Mouse (Mus musculus) adrenal gland, postnatal 4 days (tissue): ENCODE data around the gene Dscaml1. TPM values are rescaled to one million over a fixed set of nuclear protein-coding genes. Genes with fewer than 3 reads are reported as not detected.
"Not testable (repeated sequence)": the region's sequence is repeated elsewhere in the genome, so short reads cannot be mapped to it uniquely, and the experiment has no call there.

Experiments
- DNase-seq, 2 experiments: peaks; one replicate each; pipeline ENCODE4 v3.0.0; 2021 to 2022; ENCODE audit warnings: low spot score in 2 of 2, mixed read lengths in 2 of 2
- total RNA-seq, 2 experiments: library from RNA; stranded (reverse); gene quantifications; 2 replicates each; pipeline ENCODE4 v1.2.3; 2021

Dscaml1 gene
- total RNA-seq, 2 experiments from 2014 or later, result 2.3 to 2.5 TPM

DNA sequence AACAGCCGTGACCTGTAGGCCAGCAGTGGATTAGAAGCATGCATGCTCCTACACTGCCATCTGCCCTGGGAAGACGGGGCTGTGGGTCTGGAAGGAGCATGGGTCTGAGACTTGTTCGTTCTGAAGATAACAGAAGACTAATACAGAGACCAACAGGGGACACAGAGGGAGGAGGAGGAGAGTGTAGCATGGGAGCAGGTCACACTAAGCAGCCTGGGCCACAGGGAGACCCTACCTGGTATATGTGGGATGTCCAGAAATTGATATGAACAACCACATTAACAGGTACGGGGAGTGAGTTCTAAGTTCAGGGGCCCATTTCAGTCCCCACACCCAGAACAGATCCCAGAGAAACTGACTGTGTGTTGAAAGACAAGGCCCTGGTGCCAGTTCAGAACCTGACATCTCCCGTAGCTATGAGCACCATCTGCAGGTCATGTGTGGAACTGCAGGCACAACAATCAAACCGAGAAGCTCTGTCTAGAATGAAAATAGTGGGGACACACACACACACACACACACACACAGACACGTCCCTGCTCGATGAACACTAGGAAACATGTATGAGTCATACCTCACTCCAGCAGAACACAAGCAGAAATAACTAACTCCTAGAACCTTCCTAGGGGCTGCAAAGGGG lies 328.1 kb downstream of the Dscaml1 start:
- peak in 1 of 2 experiments; percentile 22 for DNase-seq

DNA sequence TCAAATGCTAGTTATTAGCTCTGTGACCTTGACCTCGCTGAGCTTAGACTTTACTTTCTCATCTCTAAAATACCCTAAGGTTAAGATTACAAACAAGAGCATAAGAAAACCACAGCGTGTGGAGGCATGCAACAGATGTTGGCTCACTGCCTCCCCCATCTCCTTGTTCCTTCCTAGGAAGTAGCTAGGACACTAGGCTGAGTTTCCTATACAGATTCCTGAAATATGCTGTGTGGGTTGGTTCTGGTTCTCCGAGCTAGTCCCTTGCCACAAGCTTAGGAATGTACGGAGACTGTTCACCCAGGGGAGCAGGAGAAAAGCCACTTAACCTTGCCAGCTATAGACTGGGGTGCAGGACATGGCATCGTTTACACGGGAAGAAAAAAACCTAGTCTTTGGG lies 339.8 kb downstream of the Dscaml1 start:
- DNase-seq, result no peak

DNA sequence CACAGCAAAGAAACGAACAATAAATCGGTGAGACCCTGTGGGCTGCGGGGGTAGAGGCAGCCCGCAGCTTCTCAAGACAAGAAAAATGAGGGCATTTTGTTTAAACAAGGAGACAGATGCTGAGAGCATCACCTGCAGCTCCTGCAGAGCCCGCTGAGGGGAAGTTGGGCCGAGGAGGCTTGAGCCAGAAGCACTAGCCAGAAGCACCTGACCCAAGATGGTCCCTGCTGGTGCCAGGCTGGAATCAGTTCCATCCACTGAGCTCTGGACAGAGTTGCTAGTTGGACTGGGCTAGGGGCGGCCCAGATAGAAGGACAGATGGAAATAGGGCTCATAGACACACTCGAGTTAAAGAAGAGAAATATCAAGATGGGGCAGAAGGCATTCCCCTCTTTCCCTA lies 340.7 kb downstream of the Dscaml1 start:
- DNase-seq, result no peak

DNA sequence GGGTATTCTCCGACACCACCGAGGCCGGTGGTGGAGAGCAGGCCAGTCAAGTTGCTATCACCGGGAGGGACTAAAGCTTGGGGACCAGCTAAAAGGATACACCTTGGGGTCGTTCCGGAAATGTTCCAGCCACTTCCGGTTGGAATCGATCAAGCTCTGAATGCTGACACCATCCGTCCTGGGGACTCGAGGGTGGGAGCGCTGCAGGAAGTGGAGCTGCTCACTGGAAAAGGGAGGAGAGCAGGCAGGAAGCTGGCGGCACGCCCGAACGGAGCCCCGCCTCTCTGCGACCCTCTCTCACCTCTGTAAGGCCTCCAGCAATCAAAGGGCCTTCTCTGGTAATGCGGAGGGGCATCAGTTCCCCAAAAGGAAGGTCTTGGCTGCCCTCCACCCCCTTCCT lies 342.0 kb downstream of the Dscaml1 start:
- DNase-seq, result no peak

DNA sequence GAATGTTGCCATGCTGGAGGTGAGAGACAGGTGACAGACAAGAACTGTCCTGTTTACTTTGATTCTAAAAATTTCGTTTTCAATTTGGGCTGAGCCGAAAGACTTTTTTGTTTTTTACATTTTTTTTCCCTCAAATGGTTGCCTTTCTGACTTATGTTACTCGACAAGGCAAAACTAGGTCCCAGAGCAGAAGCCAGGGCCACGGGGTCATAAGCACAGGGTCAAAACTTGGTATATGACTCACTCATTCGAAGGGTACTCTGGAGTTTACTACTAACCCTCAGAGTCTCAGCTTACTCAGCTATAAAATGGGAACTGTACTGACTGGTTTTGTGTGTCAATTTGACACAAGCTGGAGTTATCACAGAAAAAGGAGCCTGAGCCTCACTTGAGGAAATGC lies 343.2 kb downstream of the Dscaml1 start:
- no peak for DNase-seq

DNA sequence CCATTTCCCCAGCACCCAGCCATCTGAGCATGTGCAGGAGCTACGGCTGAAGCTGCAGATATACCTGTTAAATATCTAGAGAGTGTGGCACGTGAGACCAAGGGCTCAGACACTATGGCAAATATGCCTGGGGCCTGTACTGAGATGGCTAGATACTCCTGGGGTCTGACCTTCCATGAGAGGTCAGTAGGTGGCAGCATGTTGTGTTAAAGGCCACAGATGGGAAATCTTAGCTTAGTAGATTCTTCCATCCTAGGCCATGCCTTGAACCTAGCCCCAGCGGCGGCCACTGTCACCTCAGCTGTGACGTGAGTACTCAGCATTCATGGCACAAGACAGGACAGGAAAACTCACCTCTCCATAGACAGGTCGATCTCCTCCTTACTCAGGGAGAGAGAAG lies 347.7 kb downstream of the Dscaml1 start:
- DNase-seq, result no peak

- not testable (repeated sequence) for DNase-seq
These were observed 349.7 kb downstream of the Dscaml1 start for GRCm38 (mm10) chr9:45776176-45776575.

DNA sequence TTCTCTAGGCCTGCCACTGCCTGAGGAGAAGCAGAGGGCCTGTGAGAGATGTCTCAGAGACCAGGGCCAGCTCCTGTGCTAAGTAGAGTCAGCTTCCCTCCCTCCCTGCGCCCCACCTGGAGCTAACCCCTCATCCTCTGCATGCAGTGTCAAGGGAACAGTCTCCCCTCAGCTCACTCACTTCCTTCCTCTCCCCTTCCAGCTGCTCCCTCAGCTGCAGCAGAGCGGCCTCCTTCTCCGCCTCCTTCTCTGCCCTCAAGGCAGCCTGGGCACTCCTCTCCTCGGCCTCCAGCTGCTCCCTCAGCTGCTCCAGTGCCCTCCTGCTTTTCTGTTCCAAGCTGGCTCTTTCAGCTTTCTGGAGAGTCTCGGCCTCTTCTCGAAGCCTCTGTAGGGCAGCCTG lies 352.8 kb downstream of the Dscaml1 start:
- DNase-seq, result no peak

DNA sequence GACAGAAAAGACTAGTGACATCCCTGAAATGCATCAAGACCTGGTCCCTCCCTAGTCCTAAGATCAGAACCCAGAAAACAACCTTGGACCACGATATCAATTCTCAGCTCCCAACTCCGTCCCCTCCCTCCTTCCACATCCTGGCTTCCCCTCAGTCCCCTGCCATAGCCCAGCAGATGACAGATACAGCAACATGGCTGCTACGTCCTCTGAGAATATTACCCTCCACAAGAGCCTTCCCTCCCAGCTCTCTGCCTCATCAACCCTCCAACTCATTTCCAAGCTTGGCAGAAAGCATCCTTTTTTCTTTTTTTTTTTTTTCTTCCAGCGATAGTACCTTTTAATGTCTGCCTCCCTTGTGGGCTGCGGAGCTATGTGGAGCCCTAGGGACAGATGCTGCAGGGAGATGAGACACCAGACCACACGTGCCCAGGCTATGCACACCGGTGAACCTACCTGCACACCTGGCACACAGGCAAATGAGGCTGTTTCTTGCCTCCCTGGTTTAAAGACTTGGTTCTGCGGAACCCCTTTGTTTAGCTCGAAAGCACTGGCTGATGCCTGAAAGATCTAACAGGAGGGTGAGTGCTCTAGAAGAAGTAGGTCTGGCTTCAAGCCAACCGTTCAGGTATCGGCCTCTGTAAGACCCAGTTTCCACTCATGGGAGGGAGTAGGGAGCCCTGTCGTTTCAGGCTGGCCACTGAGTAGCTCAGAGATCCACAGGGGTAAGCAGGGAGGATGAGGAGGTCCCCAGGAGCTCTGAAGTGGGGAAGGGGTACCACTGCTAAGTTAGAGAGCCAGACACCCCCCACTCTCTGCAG lies 357.0 kb downstream of the Dscaml1 start:
- DNase-seq, result no peak

DNA sequence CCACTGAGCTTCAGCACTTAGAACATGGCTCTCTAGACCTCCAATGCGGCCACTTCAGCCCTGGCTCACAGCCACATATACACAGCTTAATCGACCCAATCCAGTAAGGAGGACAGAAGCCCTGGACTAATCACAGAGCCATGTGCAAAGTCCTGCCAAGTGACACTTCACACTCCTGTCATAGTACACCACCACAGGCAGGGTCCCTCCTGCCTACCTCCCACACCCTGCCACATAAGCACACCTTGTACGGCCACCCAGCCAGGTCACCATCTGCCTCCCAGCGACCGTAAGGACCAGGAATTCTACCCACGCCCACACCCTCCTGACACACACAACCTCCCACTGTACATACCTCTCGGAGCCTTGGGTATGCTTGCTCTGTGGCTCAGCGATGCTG lies 360.6 kb downstream of the Dscaml1 start:
- DNase-seq, result no peak

DNA sequence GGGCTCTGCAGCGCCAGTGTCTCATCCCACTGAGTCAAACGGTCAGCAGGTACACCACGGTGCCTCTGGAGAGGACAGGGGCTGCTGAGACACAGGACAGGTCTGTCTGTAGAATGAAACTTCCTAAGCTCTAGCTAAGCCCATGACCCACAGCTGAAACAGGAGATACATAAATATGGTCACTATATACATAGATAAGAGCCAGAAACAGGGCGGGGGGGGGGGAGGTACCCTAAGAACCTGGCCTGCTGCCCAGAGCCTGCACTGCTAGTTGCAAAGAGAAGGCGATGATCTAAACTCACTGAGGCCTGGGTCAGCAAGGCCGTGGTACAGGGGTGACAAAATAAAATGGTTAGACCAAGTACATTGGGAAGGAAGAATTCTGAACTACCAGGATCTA lies 361.1 kb downstream of the Dscaml1 start:
- DNase-seq, result no peak

GRCm38 (mm10) chr9:45788405-45788804 lies 362.0 kb downstream of the Dscaml1 start:
- DNase-seq, result no peak

- DNase-seq, result no peak
These were observed 365.2 kb downstream of the Dscaml1 start for GRCm38 (mm10) chr9:45791456-45792142.

GRCm38 (mm10) chr9:45792235-45792634 lies 365.8 kb downstream of the Dscaml1 start:
- no peak for DNase-seq

DNA sequence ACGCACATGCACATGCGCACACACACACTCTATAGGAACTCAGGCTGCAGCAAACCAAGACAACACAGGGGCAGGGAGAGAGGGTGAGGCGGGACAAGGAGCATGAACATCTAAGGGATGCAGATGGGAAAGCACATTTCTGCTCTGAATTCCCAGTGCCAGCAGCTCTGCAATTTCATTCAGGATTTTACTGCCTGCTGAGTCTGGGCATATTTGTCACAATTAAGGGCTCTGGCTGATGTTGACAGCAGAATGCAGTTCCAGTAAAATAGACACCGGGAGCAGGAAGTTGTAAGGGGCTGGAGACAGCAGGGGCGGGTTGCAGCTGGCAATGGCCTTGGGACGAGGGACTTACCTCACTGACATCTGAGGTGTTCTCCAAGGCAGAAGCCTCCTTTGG lies 367.3 kb downstream of the Dscaml1 start:
- DNase-seq, result no peak

- DNase-seq, result no peak
These were observed 369.3 kb downstream of the Dscaml1 start for GRCm38 (mm10) chr9:45795722-45796121.

DNA sequence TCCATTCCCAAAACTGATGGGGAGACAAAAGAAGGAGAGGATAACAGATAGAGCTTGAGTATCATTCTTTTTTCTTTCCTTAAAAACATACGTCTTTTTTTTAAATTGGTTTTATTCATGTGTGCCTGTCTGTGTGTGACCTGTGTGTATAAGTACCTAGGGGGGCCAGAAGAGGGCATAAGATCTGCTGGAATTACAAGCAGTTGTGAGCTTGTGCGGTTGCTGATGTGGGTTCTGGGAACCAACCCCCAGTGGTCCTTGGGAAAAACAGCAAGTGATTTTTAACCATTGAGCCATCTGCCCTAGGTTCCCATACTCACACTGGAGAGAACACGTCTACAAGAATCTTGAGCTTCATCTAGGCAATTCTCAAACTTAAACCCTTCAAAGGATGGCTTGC lies 370.8 kb downstream of the Dscaml1 start:
- DNase-seq, result no peak

DNA sequence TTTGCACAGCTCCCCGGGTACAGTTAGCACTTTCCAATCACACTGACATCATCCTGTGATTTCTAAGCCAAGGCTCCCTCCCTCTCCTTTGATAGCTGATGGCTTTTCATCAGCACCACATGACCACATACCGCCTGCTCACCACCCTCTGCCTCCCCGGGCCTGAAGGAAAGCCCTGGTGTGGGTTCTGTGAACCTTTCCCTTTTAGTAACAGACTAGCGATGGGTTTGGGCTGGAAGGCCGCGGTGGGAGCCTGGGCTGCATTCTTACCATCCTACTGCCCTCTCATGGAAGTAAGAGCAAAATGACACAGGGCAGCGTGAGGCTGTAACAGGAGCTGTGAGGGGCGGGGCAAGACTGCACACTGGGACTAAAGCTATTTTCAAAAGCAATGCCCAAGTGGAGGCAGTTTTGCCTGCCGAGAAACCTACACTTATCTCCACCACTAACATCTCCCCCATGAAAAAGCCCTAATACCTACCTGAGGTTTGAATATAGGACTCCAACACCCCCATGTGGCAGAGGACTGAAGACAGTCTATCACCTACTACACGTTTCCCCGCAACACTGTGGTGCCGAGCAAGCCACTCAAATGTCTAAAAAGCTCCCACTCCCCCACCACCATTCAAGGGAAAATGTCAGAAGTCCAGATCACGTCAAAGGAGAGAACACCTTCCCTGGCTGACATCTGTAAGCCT lies 372.2 kb downstream of the Dscaml1 start:
- DNase-seq, result no peak

- DNase-seq, result no peak
These were observed 373.0 kb downstream of the Dscaml1 start for GRCm38 (mm10) chr9:45799402-45799801.
